Mouse (Mus musculus): ENCODE data around the gene Actc1. TPM values are rescaled to one million over a fixed set of nuclear protein-coding genes. Genes with fewer than 3 reads are reported as not detected.

Gene Actc1
- polyA plus RNA-seq, 1 experiment from 2014 or later: 40.1 TPM

- no peak for ATAC-seq
- Histone ChIP-seq H3K9me3 (no peaks in the 10 kb centered on the region), H3K27me3 (replicated peaks) (no peaks in the 10 kb centered on the region), H3K4me3 (replicated peaks) (no peak overlapping the region), H3K9ac (no peak overlapping the region), H3K4me1 (replicated peaks) (no peaks in the 10 kb centered on the region), H3K36me3 (no peaks in the 10 kb centered on the region), H3K27ac (no peak overlapping the region), H3K4me2 (replicated peaks) (no peak overlapping the region)
- WGBS: 79% methylated on average over 3 of the region's 3 CpGs
Observed at GRCm38 (mm10) chr2:114066226-114066625, 12.9 kb upstream of the Actc1 start.

- Histone ChIP-seq H3K36me3 (no peaks in the 10 kb centered on the region), H3K4me1 (replicated peaks) (no peaks in the 10 kb centered on the region), H3K9ac (no peak overlapping the region), H3K4me2 (replicated peaks) (no peak overlapping the region), H3K27ac (no peak overlapping the region), H3K9me3 (no peaks in the 10 kb centered on the region), H3K4me3 (replicated peaks) (no peak overlapping the region), H3K27me3 (replicated peaks) (no peaks in the 10 kb centered on the region)
- WGBS: 53% methylated on average over 2 of the region's 2 CpGs
- ATAC-seq: no peak
Observed at GRCm38 (mm10) chr2:114064004-114064403, 10.7 kb upstream of the Actc1 start.

GRCm38 (mm10) chr2:114060071-114060591 is 6.8 kb upstream of the Actc1 start:
- peaks cover 5% of the 10 kb centered on the region; the same call in 1 of the 2 replicates for H3K4me1 ChIP-seq (replicated peaks)
- H3K36me3 ChIP-seq: no peaks in the 10 kb centered on the region
- no peak overlapping the region for H3K27ac ChIP-seq
- H3K4me3 ChIP-seq (replicated peaks): no peak overlapping the region
- no peak for ATAC-seq
- WGBS: 53% methylated on average over 6 of the region's 6 CpGs
- no peaks in the 10 kb centered on the region for H3K27me3 ChIP-seq (replicated peaks)
- no peaks in the 10 kb centered on the region for H3K9me3 ChIP-seq
- H3K9ac ChIP-seq: no peak overlapping the region
- no peak overlapping the region for H3K4me2 ChIP-seq (replicated peaks)

- no peaks in the 10 kb centered on the region for H3K27me3 ChIP-seq (replicated peaks)
- H3K27ac ChIP-seq: no peak overlapping the region
- 67% methylated on average over 1 of the region's 1 CpGs for WGBS
- H3K4me2 ChIP-seq (replicated peaks): no peak overlapping the region
- no peak overlapping the region for H3K4me3 ChIP-seq (replicated peaks)
- H3K4me1 ChIP-seq (replicated peaks): peaks cover 5% of the 10 kb centered on the region; the same call in 1 of the 2 replicates
- no peak overlapping the region for H3K9ac ChIP-seq
- no peaks in the 10 kb centered on the region for H3K36me3 ChIP-seq
- no peak for ATAC-seq
- no peaks in the 10 kb centered on the region for H3K9me3 ChIP-seq
Observed at GRCm38 (mm10) chr2:114059608-114060007, 6.3 kb upstream of the Actc1 start.

- Histone ChIP-seq H3K36me3 (no peaks in the 10 kb centered on the region), H3K9ac (no peak overlapping the region), H3K4me2 (replicated peaks) (no peak overlapping the region), H3K4me1 (replicated peaks) (peaks cover 5% of the 10 kb centered on the region; the same call in 1 of the 2 replicates), H3K27me3 (replicated peaks) (no peaks in the 10 kb centered on the region), H3K4me3 (replicated peaks) (no peak overlapping the region), H3K9me3 (no peaks in the 10 kb centered on the region), H3K27ac (no peak overlapping the region)
- 91% methylated on average over 10 of the region's 10 CpGs for WGBS
- ATAC-seq: no peak
Observed at GRCm38 (mm10) chr2:114058226-114058796, 5.0 kb upstream of the Actc1 start.

GRCm38 (mm10) chr2:114057303-114057853 is 4.0 kb upstream of the Actc1 start:
- WGBS: 19% methylated on average over 10 of the region's 10 CpGs
- Histone ChIP-seq H3K27ac (no peak overlapping the region), H3K9ac (no peak overlapping the region), H3K4me1 (replicated peaks) (peaks cover 9% of the 10 kb centered on the region; the same call in 1 of the 2 replicates), H3K4me2 (replicated peaks) (no peak overlapping the region; the same call in 1 of the 2 replicates), H3K27me3 (replicated peaks) (no peaks in the 10 kb centered on the region), H3K4me3 (replicated peaks) (no peak overlapping the region), H3K9me3 (no peaks in the 10 kb centered on the region), H3K36me3 (no peaks in the 10 kb centered on the region)
- ATAC-seq: no peak

GRCm38 (mm10) chr2:114054129-114054528 is 781 bp upstream of the Actc1 start:
- Histone ChIP-seq H3K4me3 (replicated peaks) (no peak overlapping the region), H3K9me3 (no peaks in the 10 kb centered on the region), H3K4me1 (replicated peaks) (peaks cover 9% of the 10 kb centered on the region; the same call in 1 of the 2 replicates), H3K27ac (no peak overlapping the region), H3K4me2 (replicated peaks) (no peak overlapping the region), H3K36me3 (no peaks in the 10 kb centered on the region), H3K27me3 (replicated peaks) (no peaks in the 10 kb centered on the region), H3K9ac (no peak overlapping the region)
- WGBS: 81% methylated on average over 4 of the region's 4 CpGs
- no peak for ATAC-seq

- H3K4me1 ChIP-seq (replicated peaks): 0 out of 2 replicates have a peak, but pooled peaks cover 4% of the 10 kb centered on the region
- no peak overlapping the region for H3K9ac ChIP-seq
- H3K9me3 ChIP-seq: no peaks in the 10 kb centered on the region
- no peak overlapping the region for H3K27ac ChIP-seq
- no peak overlapping the region for H3K4me3 ChIP-seq (replicated peaks)
- no peaks in the 10 kb centered on the region for H3K27me3 ChIP-seq (replicated peaks)
- 96% methylated on average over 13 of the region's 14 CpGs for WGBS
- no peak overlapping the region for H3K4me2 ChIP-seq (replicated peaks)
- ATAC-seq: no peak
- H3K36me3 ChIP-seq: no peaks in the 10 kb centered on the region
Observed at GRCm38 (mm10) chr2:114051871-114052241, 1.5 kb downstream of the Actc1 start.

GRCm38 (mm10) chr2:114051111-114051870 is 2.1 kb downstream of the Actc1 start:
- Histone ChIP-seq H3K4me1 (replicated peaks) (0 out of 2 replicates have a peak, but pooled peaks cover 4% of the 10 kb centered on the region), H3K27me3 (replicated peaks) (no peaks in the 10 kb centered on the region), H3K4me2 (replicated peaks) (no peak overlapping the region), H3K36me3 (no peaks in the 10 kb centered on the region), H3K27ac (no peak overlapping the region), H3K4me3 (replicated peaks) (no peak overlapping the region), H3K9ac (no peak overlapping the region), H3K9me3 (no peaks in the 10 kb centered on the region)
- WGBS: 80% methylated on average over 7 of the region's 7 CpGs
- no peak for ATAC-seq

GRCm38 (mm10) chr2:114050150-114050549 is 3.2 kb downstream of the Actc1 start:
- 89% methylated on average over 7 of the region's 7 CpGs for WGBS
- H3K27ac ChIP-seq: no peak overlapping the region
- no peaks in the 10 kb centered on the region for H3K9me3 ChIP-seq
- 0 out of 2 replicates have a peak, but pooled peaks cover 4% of the 10 kb centered on the region for H3K4me1 ChIP-seq (replicated peaks)
- H3K36me3 ChIP-seq: no peaks in the 10 kb centered on the region
- no peaks in the 10 kb centered on the region for H3K27me3 ChIP-seq (replicated peaks)
- H3K4me2 ChIP-seq (replicated peaks): no peak overlapping the region
- no peak for ATAC-seq
- no peak overlapping the region for H3K4me3 ChIP-seq (replicated peaks)
- H3K9ac ChIP-seq: no peak overlapping the region

GRCm38 (mm10) chr2:114049372-114049771 is 4.0 kb downstream of the Actc1 start:
- 92% methylated on average over 7 of the region's 7 CpGs for WGBS
- Histone ChIP-seq H3K4me3 (replicated peaks) (no peak overlapping the region), H3K4me2 (replicated peaks) (no peak overlapping the region), H3K9ac (no peak overlapping the region), H3K36me3 (no peaks in the 10 kb centered on the region), H3K9me3 (no peaks in the 10 kb centered on the region), H3K27me3 (replicated peaks) (no peaks in the 10 kb centered on the region), H3K27ac (no peak overlapping the region), H3K4me1 (replicated peaks) (0 out of 2 replicates have a peak, but pooled peaks cover 4% of the 10 kb centered on the region)
- no peak for ATAC-seq

GRCm38 (mm10) chr2:114047960-114048611 is 5.3 kb downstream of the Actc1 start:
- H3K4me1 ChIP-seq (replicated peaks): 0 out of 2 replicates have a peak, but pooled peaks cover 4% of the 10 kb centered on the region

More at GRCm38 (mm10) chr2:114047960-114048611, 5.3 kb downstream of the Actc1 start:
- no peak overlapping the region for H3K4me3 ChIP-seq (replicated peaks)
- WGBS: 83% methylated on average over 5 of the region's 5 CpGs
- H3K36me3 ChIP-seq: no peaks in the 10 kb centered on the region
- H3K9me3 ChIP-seq: no peaks in the 10 kb centered on the region
- H3K27me3 ChIP-seq (replicated peaks): no peaks in the 10 kb centered on the region
- no peak overlapping the region for H3K4me2 ChIP-seq (replicated peaks)
- H3K27ac ChIP-seq: no peak overlapping the region
- ATAC-seq: no peak
- H3K9ac ChIP-seq: no peak overlapping the region

Data from intestine, embryonic 15.5 days (tissue).